Mouse (Mus musculus) hematopoietic stem cell, adult 5-6 weeks (primary cell): ENCODE measurements around the gene Cyp3a13. TPM values are rescaled to one million over a fixed set of nuclear protein-coding genes. Genes with fewer than 3 reads are reported as not detected.
"Not testable (repeated sequence)": the region's sequence is repeated elsewhere in the genome, so short reads cannot be mapped to it uniquely, and the experiment has no call there.

Source experiments
- ATAC-seq, 2 experiments: fragments of 125-278 bp in 1 of 2; replicated peaks in 1 of 2; 2 replicates each; pipeline ENCODE4 v1.8.0; 2016 to 2017; ENCODE audit warnings: inconsistent platforms in 2 of 2, mild to moderate bottlenecking in 2 of 2, moderate number of reproducible peaks in 2 of 2, low read depth in 1 of 2, moderate TSS enrichment in 1 of 2; ENCODE audit not compliant: low FRiP score in 2 of 2, poor library complexity in 2 of 2, severe bottlenecking in 2 of 2, insufficient read depth in 1 of 2, low TSS enrichment in 1 of 2
- total RNA-seq: library from RNA; stranded (forward); fragments of 172-1452, 232-1000 nt; gene quantifications from 2 replicates; pipeline ENCODE4 v1.2.3, GENCODE M21; 2017

Cyp3a13 gene
- total RNA-seq, 1 experiment from 2014 or later = not detected

GRCm38 (mm10) chr5:137885894-137886293, 35.5 kb downstream of the Cyp3a13 start:
- ATAC-seq = peak; percentile 46 to 63; a peak in 2 of 4 replicates

- no peak for ATAC-seq
Measured at GRCm38 (mm10) chr5:137883345-137883744, 38.1 kb downstream of the Cyp3a13 start.

- ATAC-seq = peak; percentile 62 to 67; a peak in 3 of 4 replicates
Measured at GRCm38 (mm10) chr5:137882922-137883321, 38.5 kb downstream of the Cyp3a13 start.

- no peak for ATAC-seq
Measured at GRCm38 (mm10) chr5:137877860-137878259, 43.6 kb downstream of the Cyp3a13 start.

- no peak for ATAC-seq
Measured at GRCm38 (mm10) chr5:137875054-137875453, 46.4 kb downstream of the Cyp3a13 start.

- ATAC-seq = not testable (repeated sequence)
Measured at GRCm38 (mm10) chr5:137872381-137872702, 49.1 kb downstream of the Cyp3a13 start.

GRCm38 (mm10) chr5:137871644-137872380, 49.6 kb downstream of the Cyp3a13 start, which contains the start of gene Pilrb2:
Gene Pilrb2 (minus strand): TSS chr5:137871815.
- peak; percentile 52 to 55; a peak in 3 of 4 replicates for ATAC-seq

- ATAC-seq = not testable (repeated sequence)
Measured at GRCm38 (mm10) chr5:137868600-137868999, 52.8 kb downstream of the Cyp3a13 start.

- ATAC-seq = not testable (repeated sequence)
Measured at GRCm38 (mm10) chr5:137864008-137864407, 57.4 kb downstream of the Cyp3a13 start.

- peak; percentile 42 to 79; a peak in 2 of 4 replicates for ATAC-seq
Measured at GRCm38 (mm10) chr5:137857960-137858710, 63.3 kb downstream of the Cyp3a13 start, which contains the start of gene Pilrb1. Gene Pilrb1 (minus strand): TSS chr5:137858106.

- ATAC-seq = peak; percentile 42 to 60
Measured at GRCm38 (mm10) chr5:137856870-137857269, 64.5 kb downstream of the Cyp3a13 start.

- not testable (repeated sequence) for ATAC-seq
Measured at GRCm38 (mm10) chr5:137854907-137855306, 66.5 kb downstream of the Cyp3a13 start.

- ATAC-seq = not testable (repeated sequence)
Measured at GRCm38 (mm10) chr5:137850313-137850712, 71.1 kb downstream of the Cyp3a13 start.

Other genes starting within 250 kb of the Cyp3a13 start
- gene Agfg2, start 236.9 kb downstream of the Cyp3a13 start, total RNA-seq = 8.4 and 11.0 TPM in 2 replicates
- 0.05 and 0.25 TPM in 2 replicates for gene Nyap1, start 180.0 kb downstream of the Cyp3a13 start, total RNA-seq
- 61.0 and 67.7 TPM in 2 replicates for gene Tsc22d4, start 175.9 kb downstream of the Cyp3a13 start, total RNA-seq
- 15.3 and 61.5 TPM in 2 replicates for gene Ppp1r35, start 142.8 kb downstream of the Cyp3a13 start, total RNA-seq
- 30.4 and 31.8 TPM in 2 replicates for gene Mepce, start 134.0 kb downstream of the Cyp3a13 start, total RNA-seq
- gene Zcwpw1, start 133.8 kb downstream of the Cyp3a13 start, total RNA-seq = 21.3 and 27.6 TPM in 2 replicates
- gene Pilra, start 85.3 kb downstream of the Cyp3a13 start, total RNA-seq = 17.7 and 22.2 TPM in 2 replicates
- gene Pilrb1, start 63.5 kb downstream of the Cyp3a13 start, total RNA-seq = 6.0 and 12.3 TPM in 2 replicates
- gene Pilrb2, start 49.8 kb downstream of the Cyp3a13 start, total RNA-seq = 3.7 and 17.8 TPM in 2 replicates
- gene Gjc3, start 41.5 kb upstream of the Cyp3a13 start, total RNA-seq = not detected in 2 replicates
- not detected in 2 replicates for gene Azgp1, start 59.9 kb upstream of the Cyp3a13 start, total RNA-seq
- not detected in 2 replicates for gene Smok3a, start 99.6 kb upstream of the Cyp3a13 start, total RNA-seq
- not detected in 2 replicates for gene Smok3b, start 99.8 kb upstream of the Cyp3a13 start, total RNA-seq
- not detected in 2 replicates for gene Smok3c, start 131.6 kb upstream of the Cyp3a13 start, total RNA-seq
- gene Zkscan1, start 163.5 kb upstream of the Cyp3a13 start, total RNA-seq = 45.8 and 48.2 TPM in 2 replicates
- gene Zscan21, start 195.3 kb upstream of the Cyp3a13 start, total RNA-seq = 17.3 and 18.4 TPM in 2 replicates
- gene Zfp113, start 234.1 kb upstream of the Cyp3a13 start, total RNA-seq = 14.4 and 16.0 TPM in 2 replicates
- gene Cops6, start 239.5 kb upstream of the Cyp3a13 start, total RNA-seq = 32.6 and 52.6 TPM in 2 replicates